ENCODE assay signal across 27 mouse cellular contexts in the genomic region with DNA sequence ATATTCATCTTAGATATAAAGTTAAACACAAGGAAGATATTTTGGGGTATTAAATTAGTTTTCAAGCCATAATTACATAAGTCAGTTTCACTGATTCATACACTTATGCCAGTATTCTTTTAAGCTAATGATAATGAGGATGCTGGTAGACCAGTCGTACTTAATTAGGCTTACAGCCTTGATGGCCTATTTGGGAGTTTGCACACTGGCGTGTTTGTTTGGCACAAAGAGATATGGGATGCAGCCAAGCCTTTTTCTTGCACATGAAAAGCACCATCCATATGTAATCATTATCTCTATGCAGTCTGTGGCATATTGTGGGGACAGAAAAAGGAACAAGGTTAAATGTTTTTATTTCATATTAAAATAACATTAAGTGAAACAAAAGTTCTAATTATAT.
DNase-seq lines count a peak whose midpoint lies in the region; ATAC-seq and TF ChIP-seq lines count a peak whose summit lies in the region.
"Had no signal": no experiment of that assay in that cellular context is flagged by ENCODE, and none has a peak within 500 bp of the region (broad histone marks: within the 10 kb centered on the region; RNA-seq: fewer than 3 reads in every experiment).

No protein-coding gene starts in this region.

- intact Hi-C loops in left cerebral cortex, postnatal 4 days (cut with DNase I), result no loop called here
- intact Hi-C loops in left cerebral cortex, adult 2 months (cut with DNase I), result no loop called here

- no peaks in the 10 kb centered on the region for H3K36me3 ChIP-seq in forebrain, embryonic 13.5 days (ENCODE audit: poor library complexity, severe bottlenecking)
- H3K36me3 ChIP-seq in forebrain, embryonic 12.5 days (replicated peaks), result no peaks in the 10 kb centered on the region
- no peaks in the 10 kb centered on the region for H3K36me3 ChIP-seq in forebrain, embryonic 16.5 days (ENCODE audit: control insufficient read depth, insufficient read depth)
- no peaks in the 10 kb centered on the region for H3K36me3 ChIP-seq in intestine, postnatal 0 days (ENCODE audit: control insufficient read depth, insufficient read depth)
- H3K36me3 ChIP-seq: liver, embryonic 12.5 days; midbrain, embryonic 13.5 days had no signal

- H3K4me1 ChIP-seq in forebrain, embryonic 13.5 days, result no peaks in the 10 kb centered on the region
- H3K4me1 ChIP-seq in forebrain, embryonic 12.5 days, result no peaks in the 10 kb centered on the region
- no peaks in the 10 kb centered on the region for H3K4me1 ChIP-seq in forebrain, embryonic 16.5 days (replicated peaks; ENCODE audit: control insufficient read depth, insufficient read depth, low read length)
- H3K4me1 ChIP-seq in intestine, postnatal 0 days (replicated peaks; ENCODE audit: control insufficient read depth, insufficient read depth, low read length), result no peaks in the 10 kb centered on the region
- H3K4me1 ChIP-seq: liver, embryonic 12.5 days; midbrain, embryonic 13.5 days had no signal

- no peak for TF ChIP-seq CTCF in left cerebral cortex, adult 2 months (IDR thresholded peaks at IDR 0.05)
- no peak for TF ChIP-seq CTCF in intestine, postnatal 0 days (IDR thresholded peaks at IDR 0.05; ENCODE audit: low read depth)

- no peaks in the 10 kb centered on the region for H3K9me3 ChIP-seq in forebrain, embryonic 13.5 days (replicated peaks)
- H3K9me3 ChIP-seq in forebrain, embryonic 12.5 days, result no peaks in the 10 kb centered on the region
- H3K9me3 ChIP-seq in forebrain, embryonic 16.5 days (ENCODE audit: control insufficient read depth, low read length), result no peaks in the 10 kb centered on the region
- no peaks in the 10 kb centered on the region for H3K9me3 ChIP-seq in intestine, postnatal 0 days (ENCODE audit: control insufficient read depth)
- H3K9me3 ChIP-seq: liver, embryonic 12.5 days; midbrain, embryonic 13.5 days had no signal

- no peaks in the 10 kb centered on the region for H3K27me3 ChIP-seq in forebrain, embryonic 13.5 days
- H3K27me3 ChIP-seq in forebrain, embryonic 12.5 days, result no peaks in the 10 kb centered on the region
- H3K27me3 ChIP-seq in forebrain, embryonic 16.5 days (replicated peaks; ENCODE audit: control insufficient read depth, insufficient read depth, low read length), result no peaks in the 10 kb centered on the region
- no peaks in the 10 kb centered on the region for H3K27me3 ChIP-seq in intestine, postnatal 0 days (replicated peaks; ENCODE audit: control insufficient read depth, insufficient read depth, low read length)
- H3K27me3 ChIP-seq: liver, embryonic 12.5 days; midbrain, embryonic 13.5 days had no signal

- no peak overlapping the region for H3K27ac ChIP-seq in forebrain, embryonic 13.5 days
- no peak overlapping the region for H3K27ac ChIP-seq in forebrain, embryonic 12.5 days
- no peak overlapping the region for H3K27ac ChIP-seq in left cerebral cortex, adult 2 months
- no peak overlapping the region for H3K27ac ChIP-seq in forebrain, embryonic 16.5 days (ENCODE audit: low read length)
- no peak overlapping the region for H3K27ac ChIP-seq in intestine, postnatal 0 days (ENCODE audit: low read depth, low read length)
- H3K27ac ChIP-seq: gastrocnemius, adult 2 months; hindbrain, embryonic 14.5 days; layer of hippocampus, adult 2 months; liver, embryonic 12.5 days; midbrain, embryonic 13.5 days; stomach, postnatal 0 days had no signal

- H3K9ac ChIP-seq in forebrain, embryonic 13.5 days, result no peak overlapping the region
- H3K9ac ChIP-seq in forebrain, embryonic 12.5 days, result no peak overlapping the region
- no peak overlapping the region for H3K9ac ChIP-seq in forebrain, embryonic 16.5 days (replicated peaks; ENCODE audit: low read depth, low read length)
- no peak overlapping the region for H3K9ac ChIP-seq in intestine, postnatal 0 days (ENCODE audit: low read depth, low read length)
- H3K9ac ChIP-seq: hindbrain, embryonic 14.5 days; liver, embryonic 12.5 days; liver, postnatal 0 days; midbrain, embryonic 13.5 days had no signal

- H3K4me2 ChIP-seq in forebrain, embryonic 13.5 days, result no peak overlapping the region
- H3K4me2 ChIP-seq in forebrain, embryonic 12.5 days, result no peak overlapping the region
- H3K4me2 ChIP-seq in forebrain, embryonic 16.5 days (ENCODE audit: low read length), result no peak overlapping the region
- H3K4me2 ChIP-seq in intestine, postnatal 0 days (replicated peaks; ENCODE audit: low read depth), result no peak overlapping the region
- H3K4me2 ChIP-seq: heart, embryonic 11.5 days; hindbrain, embryonic 14.5 days; liver, embryonic 12.5 days; midbrain, embryonic 13.5 days had no signal

- DNase-seq in left cerebral cortex, postnatal 4 days, result peak; percentile 57
- no peak for DNase-seq in left cerebral cortex, adult 2 months (ENCODE audit: extremely low spot score in 1 of 2, low spot score in 2 of 2)
- DNase-seq: adrenal gland, postnatal 14 days; cerebellum, adult 9-10 months; gastrocnemius, adult 2 months; gastrocnemius, postnatal 36 days; heart, adult 18-20 months; heart, postnatal 36 days; kidney, adult 2 months; kidney, postnatal 36 days; liver, postnatal 0 days; lung, postnatal 36 days; right cerebral cortex, postnatal 4 days; thymus, adult 18-20 months; thymus, postnatal 36 days had no signal

- ATAC-seq in forebrain, embryonic 13.5 days, result peak; percentile 57
- no peak for ATAC-seq in forebrain, embryonic 12.5 days (ENCODE audit: low FRiP score)
- peak; percentile 69 for ATAC-seq in forebrain, embryonic 16.5 days
- ATAC-seq in intestine, postnatal 0 days, result no peak
- no peak for ATAC-seq in megakaryocyte-erythroid progenitor cell, adult 5-6 weeks (replicated peaks; ENCODE audit: low FRiP score, low TSS enrichment, poor library complexity, severe bottlenecking)
- ATAC-seq: CD4-positive, CD25-positive, alpha-beta regulatory T cell, adult 4 months; liver, embryonic 12.5 days; liver, postnatal 0 days; midbrain, embryonic 13.5 days had no signal

- 52% methylated on average over 2 of the region's 2 CpGs for WGBS in forebrain, embryonic 13.5 days
- 68% methylated on average over 2 of the region's 2 CpGs for WGBS in forebrain, embryonic 12.5 days
- WGBS in forebrain, embryonic 16.5 days, result 23% methylated on average over 2 of the region's 2 CpGs
- 75% methylated on average over 2 of the region's 2 CpGs for WGBS in intestine, postnatal 0 days

- H3K4me3 ChIP-seq in forebrain, embryonic 13.5 days, result no peak overlapping the region
- no peak overlapping the region for H3K4me3 ChIP-seq in forebrain, embryonic 12.5 days (replicated peaks)
- H3K4me3 ChIP-seq in left cerebral cortex, adult 2 months, result no peak overlapping the region
- H3K4me3 ChIP-seq in forebrain, embryonic 16.5 days (replicated peaks; ENCODE audit: low read length), result no peak overlapping the region
- no peak overlapping the region for H3K4me3 ChIP-seq in intestine, postnatal 0 days (ENCODE audit: low read depth, low read length)
- H3K4me3 ChIP-seq: gastrocnemius, adult 2 months; layer of hippocampus, adult 2 months; liver, embryonic 12.5 days; midbrain, embryonic 13.5 days had no signal

Comparison
In these comparisons a context has a peak if more than half of its experiments do, and no peak if none do; other contexts are left out.
1. ATAC-seq: peak in forebrain, embryonic 13.5 days (single experiment) and forebrain, embryonic 16.5 days (single experiment); none in forebrain, embryonic 12.5 days (single experiment), intestine, postnatal 0 days (single experiment) and megakaryocyte-erythroid progenitor cell, adult 5-6 weeks (single experiment).